Mouse (Mus musculus): Measurements from ENCODE around the gene Adck2. TPM values are rescaled to one million over a fixed set of nuclear protein-coding genes. Genes with fewer than 3 reads are reported as not detected.

Adck2 gene
- polyA plus RNA-seq, 1 experiment = 21.2 TPM

DNA sequence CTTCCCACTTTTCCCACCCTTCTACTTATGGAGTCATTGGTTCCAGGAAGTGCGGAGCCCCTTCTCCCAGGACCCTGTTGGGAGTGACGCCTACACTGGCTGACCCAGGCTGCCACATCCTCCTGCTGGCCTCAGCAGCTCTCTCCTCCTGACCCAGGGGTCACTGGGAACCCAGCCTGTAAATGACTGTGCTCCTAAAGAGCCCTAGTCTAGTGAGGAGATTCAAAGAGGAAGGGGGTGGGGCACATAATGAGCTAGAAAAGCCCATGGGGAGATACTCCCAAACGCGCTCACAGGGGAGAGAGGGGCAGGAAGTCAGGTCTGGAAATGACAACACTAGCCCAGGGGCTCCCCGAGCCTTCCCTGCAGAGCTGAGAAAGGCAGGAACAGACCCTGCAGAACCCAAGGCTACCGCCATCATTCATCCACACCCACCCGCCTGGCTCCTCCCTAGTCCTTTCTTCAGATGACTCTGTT is 34.0 kb upstream of the Adck2 start:
- Histone ChIP-seq H3K4me1 (ENCODE audit: control insufficient read depth, insufficient read depth, low read length) (peaks cover 47% of the 10 kb centered on the region), H3K4me3 (ENCODE audit: insufficient read depth, low read length) (no peak overlapping the region), H3K27ac (ENCODE audit: insufficient read depth, low read depth, low read length) (0 out of 2 replicates have a peak overlapping the region, but pooled peaks have one; percentile 6)
- TF ChIP-seq POLR2A (IDR thresholded peaks at IDR 0.05; ENCODE audit: borderline replicate concordance, low read depth, low read length) = no peak
- TF ChIP-seq CTCF (IDR thresholded peaks at IDR 0.05; ENCODE audit: low read depth, low read length) = no peak

DNA sequence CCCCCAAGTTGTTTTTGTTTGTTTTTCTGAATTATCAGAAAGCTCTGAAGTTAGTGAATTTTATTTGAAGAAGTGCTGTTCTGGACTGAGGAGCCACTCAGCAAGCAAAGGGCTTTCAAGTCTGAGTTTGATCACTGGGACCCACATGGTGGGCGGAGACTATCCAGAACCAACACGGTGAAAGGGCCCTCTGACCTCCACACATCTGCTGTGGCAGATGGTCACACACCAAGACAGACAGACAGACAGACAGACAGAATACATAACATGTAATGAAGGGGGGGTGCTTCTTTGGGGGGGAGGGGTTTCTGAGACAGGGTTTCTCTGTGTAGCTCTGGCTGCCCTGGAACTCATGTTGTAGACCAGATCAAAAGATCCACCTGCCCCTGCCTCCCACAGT is 33.1 kb upstream of the Adck2 start:
- H3K27ac ChIP-seq (ENCODE audit: insufficient read depth, low read depth, low read length) = no peak overlapping the region
- H3K4me1 ChIP-seq (ENCODE audit: control insufficient read depth, insufficient read depth, low read length) = peaks cover 52% of the 10 kb centered on the region
- TF ChIP-seq CTCF (IDR thresholded peaks at IDR 0.05; ENCODE audit: low read depth, low read length) (no peak), POLR2A (IDR thresholded peaks at IDR 0.05; ENCODE audit: borderline replicate concordance, low read depth, low read length) (no peak)
- H3K4me3 ChIP-seq (ENCODE audit: insufficient read depth, low read length) = no peak overlapping the region

- Histone ChIP-seq H3K4me3 (ENCODE audit: insufficient read depth, low read length) (no peak overlapping the region), H3K27ac (ENCODE audit: insufficient read depth, low read depth, low read length) (no peak overlapping the region), H3K4me1 (ENCODE audit: control insufficient read depth, insufficient read depth, low read length) (peaks cover 48% of the 10 kb centered on the region)
- TF ChIP-seq POLR2A (IDR thresholded peaks at IDR 0.05; ENCODE audit: borderline replicate concordance, low read depth, low read length) (no peak), CTCF (IDR thresholded peaks at IDR 0.05; ENCODE audit: low read depth, low read length) (no peak)
Measured at GRCm38 (mm10) chr6:39542631-39543597, 30.8 kb upstream of the Adck2 start.

DNA sequence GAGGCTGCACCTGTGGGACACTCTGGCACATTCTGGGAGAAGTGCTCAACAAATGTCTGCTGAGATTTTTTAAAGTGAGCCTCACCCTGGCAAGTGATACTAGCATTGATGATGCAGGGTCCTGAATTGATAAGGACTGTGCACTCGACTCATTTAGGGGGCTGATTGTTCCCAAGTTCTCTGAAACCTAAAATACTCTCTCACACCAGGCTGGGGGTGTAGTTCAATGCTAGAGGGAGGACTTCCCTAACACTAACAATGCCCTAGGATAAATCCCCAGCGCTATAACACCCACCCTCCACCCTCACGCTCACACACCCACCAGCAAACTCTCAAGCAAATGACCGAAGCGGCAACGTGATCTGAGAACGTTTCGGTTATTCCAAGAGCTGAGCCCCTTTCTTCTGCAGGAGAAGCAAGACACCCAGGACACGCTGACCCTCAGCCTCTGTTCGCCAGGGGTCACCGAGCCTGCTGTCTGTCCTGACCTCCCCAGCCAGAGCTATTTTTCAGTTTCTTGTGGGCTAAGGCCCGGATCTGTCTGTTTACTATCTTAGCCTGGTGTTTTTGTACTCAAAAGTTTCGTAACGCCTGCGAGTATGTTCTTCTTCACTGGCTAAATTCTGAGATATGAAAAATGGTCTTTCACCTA is 29.8 kb upstream of the Adck2 start:
- TF ChIP-seq POLR2A (IDR thresholded peaks at IDR 0.05; ENCODE audit: borderline replicate concordance, low read depth, low read length) (no peak), CTCF (IDR thresholded peaks at IDR 0.05; ENCODE audit: low read depth, low read length) (no peak)
- peaks cover 39% of the 10 kb centered on the region for H3K4me1 ChIP-seq (ENCODE audit: control insufficient read depth, insufficient read depth, low read length)
- H3K27ac ChIP-seq (ENCODE audit: insufficient read depth, low read depth, low read length) = no peak overlapping the region
- no peak overlapping the region for H3K4me3 ChIP-seq (ENCODE audit: insufficient read depth, low read length)

- TF ChIP-seq POLR2A (IDR thresholded peaks at IDR 0.05; ENCODE audit: borderline replicate concordance, low read depth, low read length) = no peak
- Histone ChIP-seq H3K4me1 (ENCODE audit: control insufficient read depth, insufficient read depth, low read length) (peaks cover 29% of the 10 kb centered on the region), H3K4me3 (ENCODE audit: insufficient read depth, low read length) (no peak overlapping the region), H3K27ac (ENCODE audit: insufficient read depth, low read depth, low read length) (no peak overlapping the region)
Measured at GRCm38 (mm10) chr6:39545474-39545873, 28.2 kb upstream of the Adck2 start.

- no peak overlapping the region for H3K27ac ChIP-seq (ENCODE audit: insufficient read depth, low read depth, low read length)
- TF ChIP-seq CTCF (IDR thresholded peaks at IDR 0.05; ENCODE audit: low read depth, low read length) (no peak), POLR2A (IDR thresholded peaks at IDR 0.05; ENCODE audit: borderline replicate concordance, low read depth, low read length) (no peak)
Measured at GRCm38 (mm10) chr6:39548030-39548429, 25.6 kb upstream of the Adck2 start.

GRCm38 (mm10) chr6:39551981-39552636 is 21.6 kb upstream of the Adck2 start:
- no peak for TF ChIP-seq POLR2A (IDR thresholded peaks at IDR 0.05; ENCODE audit: borderline replicate concordance, low read depth, low read length)
- H3K27ac ChIP-seq (ENCODE audit: insufficient read depth, low read depth, low read length) = peak overlapping the region; percentile 79
- peaks cover 41% of the 10 kb centered on the region for H3K4me1 ChIP-seq (ENCODE audit: control insufficient read depth, insufficient read depth, low read length)
- no peak overlapping the region; the same call in 1 of the 2 replicates for H3K4me3 ChIP-seq (ENCODE audit: insufficient read depth, low read length)

More at GRCm38 (mm10) chr6:39548030-39548429, 25.6 kb upstream of the Adck2 start:
- H3K4me1 ChIP-seq (ENCODE audit: control insufficient read depth, insufficient read depth, low read length) = peaks cover 33% of the 10 kb centered on the region
- no peak overlapping the region for H3K4me3 ChIP-seq (ENCODE audit: insufficient read depth, low read length)

DNA sequence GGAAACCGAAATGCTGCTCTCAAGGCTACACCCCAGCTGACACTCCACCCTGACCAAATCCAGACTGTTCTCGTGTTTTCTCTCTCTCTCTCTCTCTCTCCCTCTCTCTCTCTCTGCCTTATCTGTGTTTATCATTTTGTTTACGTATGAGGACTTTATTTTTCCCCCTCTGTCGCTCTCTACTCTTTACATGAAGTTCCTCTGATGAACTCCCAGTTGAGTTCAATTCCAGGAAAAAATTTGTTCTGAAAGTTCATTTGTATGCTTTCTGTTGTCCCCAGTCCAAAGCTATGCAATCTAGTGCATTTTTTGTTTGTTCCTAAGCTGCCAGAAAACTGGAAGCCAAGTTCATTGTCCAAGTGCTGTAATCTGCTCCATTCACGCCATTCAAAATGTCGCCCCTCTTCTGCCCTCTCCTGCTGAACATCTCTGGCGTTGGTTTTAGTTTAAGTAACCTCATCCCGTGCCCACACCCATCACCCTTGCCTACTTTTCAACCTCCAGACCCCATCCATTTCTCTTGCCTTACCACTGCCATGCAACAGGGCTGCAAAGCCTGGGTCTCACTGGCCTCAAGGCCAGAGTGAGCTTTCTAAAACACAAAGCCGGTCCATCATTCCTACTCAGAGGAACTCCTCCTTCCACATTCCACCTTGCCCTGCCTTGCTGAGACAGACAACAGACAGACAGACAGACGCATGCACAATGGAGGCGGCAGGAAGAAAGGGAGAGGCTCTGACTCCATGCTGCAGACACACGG is 18.6 kb upstream of the Adck2 start:
- TF ChIP-seq CTCF (IDR thresholded peaks at IDR 0.05; ENCODE audit: low read depth, low read length) (no peak), POLR2A (IDR thresholded peaks at IDR 0.05; ENCODE audit: borderline replicate concordance, low read depth, low read length) (no peak)
- Histone ChIP-seq H3K4me1 (ENCODE audit: control insufficient read depth, insufficient read depth, low read length) (peaks cover 55% of the 10 kb centered on the region), H3K27ac (ENCODE audit: insufficient read depth, low read depth, low read length) (no peak overlapping the region), H3K4me3 (ENCODE audit: insufficient read depth, low read length) (no peak overlapping the region)

GRCm38 (mm10) chr6:39555648-39555945 is 18.1 kb upstream of the Adck2 start:
- H3K4me1 ChIP-seq (ENCODE audit: control insufficient read depth, insufficient read depth, low read length) = peaks cover 56% of the 10 kb centered on the region
- H3K27ac ChIP-seq (ENCODE audit: insufficient read depth, low read depth, low read length) = no peak overlapping the region
- no peak overlapping the region for H3K4me3 ChIP-seq (ENCODE audit: insufficient read depth, low read length)
- no peak for TF ChIP-seq CTCF (IDR thresholded peaks at IDR 0.05; ENCODE audit: low read depth, low read length)
- TF ChIP-seq POLR2A (IDR thresholded peaks at IDR 0.05; ENCODE audit: borderline replicate concordance, low read depth, low read length) = no peak

All from bone marrow macrophage, adult 2 months (primary cell).